Mouse (Mus musculus): ENCODE measurements around the gene Srgap1. TPM values are rescaled to one million over a fixed set of nuclear protein-coding genes. Genes with fewer than 3 reads are reported as not detected.
A peak's percentile ranks its signal among the peaks of the same experiment; 100 is the strongest.

Gene Srgap1
- polyA plus RNA-seq, 1 experiment = 1.0 TPM

DNA sequence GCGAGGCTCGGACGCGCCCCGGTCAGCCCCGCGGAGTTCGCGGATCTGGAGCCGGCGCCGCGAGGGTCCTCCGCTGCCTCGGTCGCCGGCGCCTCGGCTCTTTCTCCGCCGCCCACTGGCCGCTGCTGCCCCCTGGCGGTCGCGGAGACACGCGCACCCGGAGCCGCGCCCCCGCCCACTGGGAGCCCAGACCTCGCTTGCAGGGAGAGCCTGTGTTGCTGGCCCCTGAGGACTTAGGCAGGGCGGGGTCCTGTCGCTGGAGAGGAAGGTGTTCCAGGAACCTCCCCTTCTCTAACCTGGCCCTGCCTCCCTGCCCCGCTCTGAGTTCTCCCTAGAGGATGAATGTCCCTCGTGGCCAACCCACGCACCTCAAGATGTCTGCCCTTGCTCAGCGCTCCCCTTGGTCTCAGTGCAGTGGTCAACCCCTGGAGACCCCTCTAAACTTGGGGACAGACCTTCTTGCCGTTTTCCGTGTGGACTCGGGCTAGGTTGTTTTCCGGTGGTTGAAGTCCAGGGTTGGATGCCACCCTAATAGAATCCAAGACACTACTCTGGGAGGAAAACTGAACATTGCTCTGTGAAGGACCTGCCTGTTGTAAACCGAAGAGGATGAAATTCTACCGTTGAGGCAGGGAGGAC lies 731 bp upstream of the Srgap1 start:
- 13% methylated on average over 43 of the region's 44 CpGs for WGBS
- TF ChIP-seq CTCF (IDR thresholded peaks at IDR 0.05; ENCODE audit: control insufficient read depth, insufficient read depth, low read length) = peak; percentile 60
- peak; percentile 23; the same call in 1 of the 2 replicates for TF ChIP-seq POLR2A (IDR thresholded peaks at IDR 0.05; ENCODE audit: borderline replicate concordance, control insufficient read depth, low read depth, low read length)
- H3K4me3 ChIP-seq (replicated peaks; ENCODE audit: control insufficient read depth, low read depth, low read length) = no peak overlapping the region

GRCm38 (mm10) chr10:122046511-122046903 lies 608 bp downstream of the Srgap1 start:
- no peak overlapping the region for H3K27ac ChIP-seq (ENCODE audit: control insufficient read depth, insufficient read depth, low read depth, low read length, poor library complexity)
- 12% methylated on average over 13 of the region's 13 CpGs for WGBS

More for the DNA sequence above, 731 bp upstream of the Srgap1 start:
- Histone ChIP-seq H3K4me1 (ENCODE audit: control insufficient read depth, insufficient read depth, low read length) (peaks cover 1% of the 10 kb centered on the region), H3K27ac (ENCODE audit: control insufficient read depth, insufficient read depth, low read depth, low read length, poor library complexity) (no peak overlapping the region; the same call in 1 of the 2 replicates)

GRCm38 (mm10) chr10:122045946-122046345 lies 1.2 kb downstream of the Srgap1 start:
- TF ChIP-seq POLR2A (IDR thresholded peaks at IDR 0.05; ENCODE audit: borderline replicate concordance, control insufficient read depth, low read depth, low read length) (no peak), CTCF (IDR thresholded peaks at IDR 0.05; ENCODE audit: control insufficient read depth, insufficient read depth, low read length) (no peak)
- Histone ChIP-seq H3K27ac (ENCODE audit: control insufficient read depth, insufficient read depth, low read depth, low read length, poor library complexity) (no peak overlapping the region), H3K4me1 (ENCODE audit: control insufficient read depth, insufficient read depth, low read length) (peaks cover 1% of the 10 kb centered on the region), H3K4me3 (replicated peaks; ENCODE audit: control insufficient read depth, low read depth, low read length) (no peak overlapping the region)
- whole genome bisulfite sequencing = 73% methylated on average over 9 of the region's 9 CpGs

More at GRCm38 (mm10) chr10:122046511-122046903, 608 bp downstream of the Srgap1 start:
- no peak for TF ChIP-seq POLR2A (IDR thresholded peaks at IDR 0.05; ENCODE audit: borderline replicate concordance, control insufficient read depth, low read depth, low read length)
- TF ChIP-seq CTCF (IDR thresholded peaks at IDR 0.05; ENCODE audit: control insufficient read depth, insufficient read depth, low read length) = no peak
- H3K4me3 ChIP-seq (replicated peaks; ENCODE audit: control insufficient read depth, low read depth, low read length) = peak overlapping the region; percentile 33
- H3K4me1 ChIP-seq (ENCODE audit: control insufficient read depth, insufficient read depth, low read length) = peaks cover 1% of the 10 kb centered on the region

GRCm38 (mm10) chr10:122044926-122045325 lies 2.2 kb downstream of the Srgap1 start:
- Histone ChIP-seq H3K4me3 (replicated peaks; ENCODE audit: control insufficient read depth, low read depth, low read length) (no peak overlapping the region), H3K4me1 (ENCODE audit: control insufficient read depth, insufficient read depth, low read length) (peaks cover 1% of the 10 kb centered on the region), H3K27ac (ENCODE audit: control insufficient read depth, insufficient read depth, low read depth, low read length, poor library complexity) (no peak overlapping the region)
- WGBS = 73% methylated on average over 4 of the region's 4 CpGs
- TF ChIP-seq CTCF (IDR thresholded peaks at IDR 0.05; ENCODE audit: control insufficient read depth, insufficient read depth, low read length) (no peak), POLR2A (IDR thresholded peaks at IDR 0.05; ENCODE audit: borderline replicate concordance, control insufficient read depth, low read depth, low read length) (no peak)

GRCm38 (mm10) chr10:122040372-122040771 lies 6.7 kb downstream of the Srgap1 start:
- Histone ChIP-seq H3K4me3 (replicated peaks; ENCODE audit: control insufficient read depth, low read depth, low read length) (no peak overlapping the region), H3K4me1 (ENCODE audit: control insufficient read depth, insufficient read depth, low read length) (no peaks in the 10 kb centered on the region; the same call in 1 of the 2 replicates), H3K27ac (ENCODE audit: control insufficient read depth, insufficient read depth, low read depth, low read length, poor library complexity) (no peak overlapping the region)
- TF ChIP-seq POLR2A (IDR thresholded peaks at IDR 0.05; ENCODE audit: borderline replicate concordance, control insufficient read depth, low read depth, low read length) (no peak), CTCF (IDR thresholded peaks at IDR 0.05; ENCODE audit: control insufficient read depth, insufficient read depth, low read length) (peak; percentile 63)
- WGBS = 55% methylated on average over 4 of the region's 4 CpGs

- WGBS = 40% methylated on average over 4 of the region's 4 CpGs
- TF ChIP-seq POLR2A (IDR thresholded peaks at IDR 0.05; ENCODE audit: borderline replicate concordance, control insufficient read depth, low read depth, low read length) (no peak), CTCF (IDR thresholded peaks at IDR 0.05; ENCODE audit: control insufficient read depth, insufficient read depth, low read length) (no peak)
- Histone ChIP-seq H3K27ac (ENCODE audit: control insufficient read depth, insufficient read depth, low read depth, low read length, poor library complexity) (no peak overlapping the region), H3K4me1 (ENCODE audit: control insufficient read depth, insufficient read depth, low read length) (no peaks in the 10 kb centered on the region; the same call in 1 of the 2 replicates), H3K4me3 (replicated peaks; ENCODE audit: control insufficient read depth, low read depth, low read length) (no peak overlapping the region)
These were observed 7.5 kb downstream of the Srgap1 start for GRCm38 (mm10) chr10:122039566-122039965.

DNA sequence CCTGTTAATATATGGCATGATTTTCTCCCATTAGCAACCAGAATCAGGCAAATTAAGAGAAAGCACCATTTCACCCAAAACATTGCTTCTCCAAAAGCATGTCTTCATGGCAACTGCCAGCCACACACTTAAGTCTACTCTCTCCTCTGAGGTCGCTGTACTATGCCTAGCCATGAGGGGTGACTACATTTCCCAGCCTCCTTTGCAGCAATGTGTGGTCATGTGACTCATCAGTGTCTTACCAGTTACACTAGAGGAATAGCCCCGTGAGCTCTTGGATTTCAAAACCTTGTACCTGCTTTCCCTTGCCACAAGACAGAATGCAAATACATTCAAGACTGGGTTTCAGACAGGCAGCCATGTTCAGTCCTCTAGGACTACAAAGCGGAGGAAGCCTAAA lies 8.6 kb downstream of the Srgap1 start:
- Histone ChIP-seq H3K4me1 (ENCODE audit: control insufficient read depth, insufficient read depth, low read length) (no peaks in the 10 kb centered on the region; the same call in 1 of the 2 replicates), H3K4me3 (replicated peaks; ENCODE audit: control insufficient read depth, low read depth, low read length) (no peak overlapping the region), H3K27ac (ENCODE audit: control insufficient read depth, insufficient read depth, low read depth, low read length, poor library complexity) (no peak overlapping the region)
- TF ChIP-seq POLR2A (IDR thresholded peaks at IDR 0.05; ENCODE audit: borderline replicate concordance, control insufficient read depth, low read depth, low read length) (no peak), CTCF (IDR thresholded peaks at IDR 0.05; ENCODE audit: control insufficient read depth, insufficient read depth, low read length) (no peak)
- whole genome bisulfite sequencing = 40% methylated on average over 3 of the region's 3 CpGs

- H3K4me3 ChIP-seq (replicated peaks; ENCODE audit: control insufficient read depth, low read depth, low read length) = no peak overlapping the region
- TF ChIP-seq POLR2A (IDR thresholded peaks at IDR 0.05; ENCODE audit: borderline replicate concordance, control insufficient read depth, low read depth, low read length) (no peak), CTCF (IDR thresholded peaks at IDR 0.05; ENCODE audit: control insufficient read depth, insufficient read depth, low read length) (no peak)
- WGBS = 80% methylated on average over 5 of the region's 5 CpGs
- no peaks in the 10 kb centered on the region for H3K4me1 ChIP-seq (ENCODE audit: control insufficient read depth, insufficient read depth, low read length)
- no peak overlapping the region for H3K27ac ChIP-seq (ENCODE audit: control insufficient read depth, insufficient read depth, low read depth, low read length, poor library complexity)
These were observed 13.8 kb downstream of the Srgap1 start for GRCm38 (mm10) chr10:122033271-122033670.
